29 mouse cellular contexts compared by ENCODE assay signal in genomic region chr9:80563655-80564054, GRCm38 (mm10).
DNase-seq lines count a peak whose midpoint lies in the region; ATAC-seq lines count a peak whose summit lies in the region.
"Had no signal": no experiment of that assay in that cellular context is flagged by ENCODE, and none has a peak within 500 bp of the region (broad histone marks: within the 10 kb centered on the region; RNA-seq: fewer than 3 reads in every experiment).

No protein-coding gene starts in this region.

- H3K9ac ChIP-seq in embryonic facial prominence, embryonic 14.5 days (ENCODE audit: low read depth, low read length), result no peak overlapping the region
- no peak overlapping the region for H3K9ac ChIP-seq in hindbrain, embryonic 11.5 days (ENCODE audit: low read depth, low read length)
- H3K9ac ChIP-seq in hindbrain, embryonic 13.5 days, result no peak overlapping the region
- H3K9ac ChIP-seq in hindbrain, embryonic 14.5 days, result no peak overlapping the region
- H3K9ac ChIP-seq in neural tube, embryonic 11.5 days (ENCODE audit: low read length), result no peak overlapping the region
- H3K9ac ChIP-seq: embryonic facial prominence, embryonic 12.5 days; embryonic facial prominence, embryonic 15.5 days; forebrain, embryonic 13.5 days had no signal

- no peaks in the 10 kb centered on the region for H3K36me3 ChIP-seq in embryonic facial prominence, embryonic 14.5 days (ENCODE audit: control insufficient read depth, insufficient read depth, low read length)
- H3K36me3 ChIP-seq in embryonic facial prominence, embryonic 10.5 days (replicated peaks), result no peaks in the 10 kb centered on the region
- H3K36me3 ChIP-seq in hindbrain, embryonic 11.5 days (ENCODE audit: control insufficient read depth, insufficient read depth, low read length), result no peaks in the 10 kb centered on the region
- H3K36me3 ChIP-seq in hindbrain, embryonic 13.5 days, result no peaks in the 10 kb centered on the region
- H3K36me3 ChIP-seq in hindbrain, embryonic 14.5 days (replicated peaks; ENCODE audit: control insufficient read depth, insufficient read depth), result no peaks in the 10 kb centered on the region
- no peaks in the 10 kb centered on the region for H3K36me3 ChIP-seq in hindbrain, embryonic 10.5 days
- no peaks in the 10 kb centered on the region for H3K36me3 ChIP-seq in neural tube, embryonic 11.5 days (ENCODE audit: control insufficient read depth, insufficient read depth, low read length)
- H3K36me3 ChIP-seq: embryonic facial prominence, embryonic 12.5 days; embryonic facial prominence, embryonic 15.5 days; G1E had no signal

- ATAC-seq in embryonic facial prominence, embryonic 14.5 days (ENCODE audit: low read depth), result no peak
- peak; percentile 46; the same call in 1 of the 2 replicates for ATAC-seq in hindbrain, embryonic 11.5 days (ENCODE audit: low FRiP score)
- no peak for ATAC-seq in hindbrain, embryonic 13.5 days (ENCODE audit: low FRiP score)
- no peak for ATAC-seq in hindbrain, embryonic 14.5 days (ENCODE audit: low FRiP score)
- 0 out of 2 replicates have a peak, but pooled peaks have one; percentile 51 for ATAC-seq in neural tube, embryonic 11.5 days (ENCODE audit: insufficient read depth, low FRiP score, low TSS enrichment)
- ATAC-seq: activated CD4-positive, CD25-positive, alpha-beta regulatory T cell, adult 4 months; CD4-positive, CD25-positive, alpha-beta regulatory T cell, adult 4 months; forebrain, embryonic 13.5 days; forebrain, embryonic 16.5 days; Patski had no signal

- H3K9me3 ChIP-seq in embryonic facial prominence, embryonic 14.5 days (ENCODE audit: control insufficient read depth, low read length), result no peaks in the 10 kb centered on the region
- no peaks in the 10 kb centered on the region for H3K9me3 ChIP-seq in embryonic facial prominence, embryonic 10.5 days
- H3K9me3 ChIP-seq in hindbrain, embryonic 11.5 days (ENCODE audit: control insufficient read depth, low read length), result no peaks in the 10 kb centered on the region
- no peaks in the 10 kb centered on the region for H3K9me3 ChIP-seq in hindbrain, embryonic 13.5 days
- H3K9me3 ChIP-seq in hindbrain, embryonic 14.5 days (ENCODE audit: control insufficient read depth, low read length), result no peaks in the 10 kb centered on the region
- H3K9me3 ChIP-seq in hindbrain, embryonic 10.5 days, result no peaks in the 10 kb centered on the region
- no peaks in the 10 kb centered on the region for H3K9me3 ChIP-seq in neural tube, embryonic 11.5 days (ENCODE audit: control insufficient read depth, low read length)
- H3K9me3 ChIP-seq: embryonic facial prominence, embryonic 12.5 days; embryonic facial prominence, embryonic 15.5 days; forebrain, embryonic 13.5 days; G1E had no signal

- peak; percentile 21 for DNase-seq in embryonic facial prominence, embryonic 14.5 days (ENCODE audit: low spot score)
- no peak for DNase-seq in embryonic facial prominence, embryonic 10.5 days (ENCODE audit: low spot score)
- DNase-seq in hindbrain, embryonic 11.5 days (ENCODE audit: low spot score), result no peak
- DNase-seq in hindbrain, embryonic 14.5 days (ENCODE audit: low spot score), result peak; percentile 28
- DNase-seq in hindbrain, embryonic 10.5 days (ENCODE audit: low spot score), result no peak
- no peak for DNase-seq in neural tube, embryonic 11.5 days (ENCODE audit: low spot score)
- no peak for DNase-seq in neural tube, embryonic 10.5 days (ENCODE audit: extremely low spot score, low spot score)
- DNase-seq: adrenal gland, adult 8-10 months; adrenal gland, postnatal 14 days; adrenal gland, postnatal 36 days; B cell, adult 2 months; cerebellum, adult 11 months; cerebellum, adult 18-20 months; cerebellum, adult 8-10 months; cerebellum, adult 9-11 months; cerebellum, postnatal 14 days; cerebellum, postnatal 36 days; embryo, embryonic 11 days had no signal

- H3K27ac ChIP-seq in embryonic facial prominence, embryonic 14.5 days (replicated peaks; ENCODE audit: low read depth, low read length), result no peak overlapping the region
- H3K27ac ChIP-seq in embryonic facial prominence, embryonic 10.5 days (replicated peaks), result no peak overlapping the region
- H3K27ac ChIP-seq in hindbrain, embryonic 11.5 days (ENCODE audit: low read depth, low read length), result no peak overlapping the region
- no peak overlapping the region for H3K27ac ChIP-seq in hindbrain, embryonic 13.5 days
- H3K27ac ChIP-seq in hindbrain, embryonic 14.5 days, result no peak overlapping the region
- H3K27ac ChIP-seq in hindbrain, embryonic 10.5 days, result no peak overlapping the region
- H3K27ac ChIP-seq in neural tube, embryonic 11.5 days (ENCODE audit: low read depth, low read length), result no peak overlapping the region
- H3K27ac ChIP-seq: embryonic facial prominence, embryonic 12.5 days; embryonic facial prominence, embryonic 15.5 days; forebrain, embryonic 13.5 days had no signal

- no peak overlapping the region for H3K4me2 ChIP-seq in embryonic facial prominence, embryonic 14.5 days (ENCODE audit: low read depth, low read length)
- H3K4me2 ChIP-seq in hindbrain, embryonic 11.5 days (replicated peaks; ENCODE audit: low read depth, low read length), result no peak overlapping the region
- no peak overlapping the region for H3K4me2 ChIP-seq in hindbrain, embryonic 13.5 days
- H3K4me2 ChIP-seq in hindbrain, embryonic 14.5 days (replicated peaks), result no peak overlapping the region
- no peak overlapping the region for H3K4me2 ChIP-seq in neural tube, embryonic 11.5 days (ENCODE audit: low read depth)
- H3K4me2 ChIP-seq: embryonic facial prominence, embryonic 12.5 days; embryonic facial prominence, embryonic 15.5 days; forebrain, embryonic 13.5 days had no signal

- no peaks in the 10 kb centered on the region for H3K27me3 ChIP-seq in embryonic facial prominence, embryonic 14.5 days (replicated peaks; ENCODE audit: control insufficient read depth, insufficient read depth, low read length)
- H3K27me3 ChIP-seq in embryonic facial prominence, embryonic 10.5 days (replicated peaks; ENCODE audit: low read depth, poor library complexity, severe bottlenecking), result no peaks in the 10 kb centered on the region
- H3K27me3 ChIP-seq in hindbrain, embryonic 11.5 days (ENCODE audit: control insufficient read depth, insufficient read depth, low read length), result no peaks in the 10 kb centered on the region
- H3K27me3 ChIP-seq in hindbrain, embryonic 13.5 days, result no peaks in the 10 kb centered on the region
- H3K27me3 ChIP-seq in hindbrain, embryonic 14.5 days (ENCODE audit: control insufficient read depth, insufficient read depth, low read length), result no peaks in the 10 kb centered on the region
- no peaks in the 10 kb centered on the region for H3K27me3 ChIP-seq in hindbrain, embryonic 10.5 days (ENCODE audit: insufficient read depth, poor library complexity, severe bottlenecking)
- no peaks in the 10 kb centered on the region for H3K27me3 ChIP-seq in neural tube, embryonic 11.5 days (ENCODE audit: control insufficient read depth, insufficient read depth, low read length)
- H3K27me3 ChIP-seq: CH12.LX; embryonic facial prominence, embryonic 12.5 days; embryonic facial prominence, embryonic 15.5 days; forebrain, embryonic 13.5 days; Patski had no signal

- H3K4me3 ChIP-seq in embryonic facial prominence, embryonic 14.5 days (ENCODE audit: low read depth, low read length), result no peak overlapping the region
- no peak overlapping the region for H3K4me3 ChIP-seq in embryonic facial prominence, embryonic 10.5 days
- H3K4me3 ChIP-seq in hindbrain, embryonic 11.5 days (ENCODE audit: low read depth, low read length), result no peak overlapping the region
- no peak overlapping the region for H3K4me3 ChIP-seq in hindbrain, embryonic 13.5 days
- no peak overlapping the region for H3K4me3 ChIP-seq in hindbrain, embryonic 14.5 days (replicated peaks; ENCODE audit: low read length)
- no peak overlapping the region for H3K4me3 ChIP-seq in hindbrain, embryonic 10.5 days
- no peak overlapping the region for H3K4me3 ChIP-seq in neural tube, embryonic 11.5 days (ENCODE audit: low read depth, low read length)
- H3K4me3 ChIP-seq: embryonic facial prominence, embryonic 12.5 days; embryonic facial prominence, embryonic 15.5 days; erythroblast, embryonic 14.5 days; forebrain, embryonic 13.5 days had no signal

- H3K4me1 ChIP-seq in embryonic facial prominence, embryonic 14.5 days (ENCODE audit: control insufficient read depth, insufficient read depth, low read length), result peaks cover 7% of the 10 kb centered on the region; the same call in 1 of the 2 replicates
- H3K4me1 ChIP-seq in embryonic facial prominence, embryonic 10.5 days, result no peaks in the 10 kb centered on the region
- H3K4me1 ChIP-seq in hindbrain, embryonic 11.5 days (replicated peaks; ENCODE audit: control insufficient read depth, insufficient read depth, low read length), result no peaks in the 10 kb centered on the region
- no peaks in the 10 kb centered on the region for H3K4me1 ChIP-seq in hindbrain, embryonic 13.5 days (replicated peaks)
- H3K4me1 ChIP-seq in hindbrain, embryonic 14.5 days (replicated peaks; ENCODE audit: control insufficient read depth, insufficient read depth, low read length), result no peaks in the 10 kb centered on the region
- no peaks in the 10 kb centered on the region for H3K4me1 ChIP-seq in hindbrain, embryonic 10.5 days (replicated peaks)
- no peaks in the 10 kb centered on the region for H3K4me1 ChIP-seq in neural tube, embryonic 11.5 days (ENCODE audit: control insufficient read depth, insufficient read depth, low read length)
- H3K4me1 ChIP-seq: embryonic facial prominence, embryonic 12.5 days; embryonic facial prominence, embryonic 15.5 days; forebrain, embryonic 13.5 days had no signal

- WGBS in embryonic facial prominence, embryonic 14.5 days, result 38% methylated on average over 2 of the region's 2 CpGs
- WGBS in embryonic facial prominence, embryonic 10.5 days, result 82% methylated on average over 2 of the region's 2 CpGs
- WGBS in hindbrain, embryonic 11.5 days, result 73% methylated on average over 2 of the region's 2 CpGs
- WGBS in hindbrain, embryonic 13.5 days, result 64% methylated on average over 2 of the region's 2 CpGs
- 55% methylated on average over 2 of the region's 2 CpGs for WGBS in hindbrain, embryonic 14.5 days
- WGBS in hindbrain, embryonic 10.5 days, result 86% methylated on average over 2 of the region's 2 CpGs
- 78% methylated on average over 2 of the region's 2 CpGs for WGBS in neural tube, embryonic 11.5 days

Comparison
In these comparisons a context has a peak if more than half of its experiments do, and no peak if none do; other contexts are left out.
1. ATAC-seq: peak in hindbrain, embryonic 11.5 days (single experiment) and neural tube, embryonic 11.5 days (single experiment); none in embryonic facial prominence, embryonic 14.5 days (single experiment), hindbrain, embryonic 13.5 days (single experiment) and hindbrain, embryonic 14.5 days (single experiment).
2. DNase-seq: peak in embryonic facial prominence, embryonic 14.5 days (single experiment) and hindbrain, embryonic 14.5 days (single experiment); none in embryonic facial prominence, embryonic 10.5 days (single experiment), hindbrain, embryonic 11.5 days (single experiment), hindbrain, embryonic 10.5 days (single experiment), neural tube, embryonic 11.5 days (single experiment) and neural tube, embryonic 10.5 days (single experiment).